Comparison of ENCODE assay signal across 8 mouse cellular contexts in genomic region chr5:84417062-84417879, GRCm38 (mm10). TPM values are rescaled to one million over a fixed set of nuclear protein-coding genes. Genes with fewer than 3 reads are reported as not detected.
A peak's percentile ranks its signal among the peaks of the same experiment; 100 is the strongest.
DNase-seq lines count a peak whose midpoint lies in the region; ATAC-seq lines count a peak whose summit lies in the region.

Epha5 (minus strand) TSS chr5:84417382.

- no peaks in the 10 kb centered on the region for H3K9me3 ChIP-seq in intestine, embryonic 14.5 days (ENCODE audit: control insufficient read depth, low read length)

- H3K27ac ChIP-seq in intestine, embryonic 14.5 days (ENCODE audit: low read depth): no peak within 1 kb of the TSS

- peak; percentile 31 for DNase-seq in adrenal gland, adult 8-10 months
- DNase-seq in cerebellum, adult 9-11 months: peak; percentile 36
- peak; percentile 82 to 90 for DNase-seq in frontal cortex, adult 2 months (ENCODE audit: extremely low spot score in 1 of 2, low spot score in 1 of 2)
- DNase-seq in intestine, embryonic 14.5 days (ENCODE audit: low spot score): peak; percentile 88
- DNase-seq in left cerebral cortex, adult 9 months (ENCODE audit: low spot score in 2 of 2): peak; percentile 79 to 83
- peak; percentile 86 to 89 for DNase-seq in right cerebral cortex, adult 2 months (ENCODE audit: low spot score in 2 of 2)
- no peak for DNase-seq in natural killer cell, adult 2 months (ENCODE audit: low spot score in 2 of 2)

- peaks cover 3% of the 10 kb centered on the region; the same call in 1 of the 2 replicates for H3K4me1 ChIP-seq in intestine, embryonic 14.5 days (replicated peaks; ENCODE audit: control insufficient read depth, insufficient read depth, low read length)

- H3K36me3 ChIP-seq in intestine, embryonic 14.5 days (ENCODE audit: control insufficient read depth, insufficient read depth, low read length): no peaks in the 10 kb centered on the region

- peak within 1 kb of the TSS; percentile 41 for H3K9ac ChIP-seq in intestine, embryonic 14.5 days (ENCODE audit: low read length)

- peak; percentile 92 for ATAC-seq in intestine, embryonic 14.5 days (replicated peaks; ENCODE audit: low FRiP score, low TSS enrichment, low read depth)
- ATAC-seq in megakaryocyte, adult 5-6 weeks (ENCODE audit: poor library complexity, severe bottlenecking): peak; percentile 43; the same call in 1 of the 2 replicates

- peak within 1 kb of the TSS; percentile 51 for H3K4me3 ChIP-seq in intestine, embryonic 14.5 days (ENCODE audit: low read depth, low read length)

- H3K27me3 ChIP-seq in intestine, embryonic 14.5 days (replicated peaks; ENCODE audit: control insufficient read depth, insufficient read depth, low read length): peaks cover 36% of the 10 kb centered on the region

- under 1% methylated on average over 46 of the region's 67 CpGs for WGBS in intestine, embryonic 14.5 days

- H3K4me2 ChIP-seq in intestine, embryonic 14.5 days (ENCODE audit: low read length): peak within 1 kb of the TSS; percentile 95

RNA-seq across cellular contexts. Expression of gene Epha5, which starts in this region (rescaled TPM):
- 1 to 10 TPM; 4.3 to 7.3 (median 5.6) TPM for total RNA-seq in adrenal gland, adult 8-10 months (2022)
- polyA plus RNA-seq in frontal cortex, adult 2 months (2012; rRNA removed): 58.8 and 67.7 TPM in 2 replicates
- polyA plus RNA-seq in intestine, embryonic 14.5 days (2014; fragmentation: Nextera tagmentation; extraction: Ambion mirVana): 1.8 and 1.9 TPM in 2 replicates
- not detected in 2 replicates for total RNA-seq in megakaryocyte, adult 5-6 weeks (2015)
- total RNA-seq in megakaryocyte, adult 5-6 weeks (2017): not detected in 2 replicates

Comparison
In these comparisons a context has a peak if more than half of its experiments do, and no peak if none do; other contexts are left out.
1. RNA of gene Epha5 (total RNA-seq): 4.3 to 7.3 TPM in adrenal gland, adult 8-10 months; not detected in megakaryocyte, adult 5-6 weeks; every median in the first group is over 4 times any median in the second.
2. RNA of gene Epha5 (polyA plus RNA-seq): 58.8 to 67.7 TPM in frontal cortex, adult 2 months; 1.8 to 1.9 TPM in intestine, embryonic 14.5 days; every median in the first group is over 10 times any median in the second.
3. Peak in ATAC-seq in megakaryocyte, adult 5-6 weeks; RNA of the gene not detected or under 1 TPM.
4. DNase-seq: peak in adrenal gland, adult 8-10 months (single experiment), cerebellum, adult 9-11 months (single experiment), frontal cortex, adult 2 months (2 of 2), intestine, embryonic 14.5 days (single experiment), left cerebral cortex, adult 9 months (2 of 2) and right cerebral cortex, adult 2 months (2 of 2); none in natural killer cell, adult 2 months (0 of 2).